Mouse (Mus musculus) ES-E14 (cell line): ENCODE measurements around the gene Ap2b1. TPM values are rescaled to one million over a fixed set of nuclear protein-coding genes. Genes with fewer than 3 reads are reported as not detected.
"Not testable (repeated sequence)": the region's sequence is repeated elsewhere in the genome, so short reads cannot be mapped to it uniquely, and the experiment has no call there.

ENCODE experiments used
- DNase-seq: peaks from one replicate; pipeline ENCODE4 v3.0.0-alpha.2; 2013; ENCODE audit warnings: low read depth, low spot score
- H3K27ac ChIP-seq: 2 replicates; pipeline ENCODE4 v1.5.1; 2012; ENCODE audit warnings: low read depth, mild to moderate bottlenecking, low read length, moderate library complexity, mixed read lengths; ENCODE audit not compliant: poor library complexity, insufficient read depth, severe bottlenecking
- H3K36me3 ChIP-seq: 2 replicates; pipeline ENCODE4 v1.6.1; 2012; ENCODE audit warnings: mild to moderate bottlenecking, low read length, moderate library complexity, mixed read lengths; ENCODE audit not compliant: control insufficient read depth, poor library complexity, insufficient read depth, severe bottlenecking
- H3K4me1 ChIP-seq, 2 experiments: fragments of 150-350 bp in 1 of 2; sonication (generic) in 1 of 2; 2 replicates each; pipeline ENCODE4 v1.6.1; 2012; ENCODE audit warnings: low read length in 2 of 2, mild to moderate bottlenecking in 1 of 2, mixed read lengths in 1 of 2; ENCODE audit not compliant: control insufficient read depth in 2 of 2, insufficient read depth in 2 of 2, poor library complexity in 1 of 2
- H3K4me3 ChIP-seq, 2 experiments: fragments of 150-350 bp in 1 of 2; sonication (generic) in 1 of 2; 2 replicates each; pipeline ENCODE4 v1.5.1; 2012; ENCODE audit warnings: low read length in 2 of 2, low read depth in 1 of 2, mild to moderate bottlenecking in 1 of 2, mixed read lengths in 1 of 2; ENCODE audit not compliant: insufficient read depth in 1 of 2, poor library complexity in 1 of 2, severe bottlenecking in 1 of 2
- H3K9ac ChIP-seq: 2 replicates; pipeline ENCODE4 v1.6.1; 2012; ENCODE audit warnings: low read depth, mild to moderate bottlenecking, low read length, mixed read lengths; ENCODE audit not compliant: poor library complexity, insufficient read depth, severe bottlenecking
- H3K9me3 ChIP-seq: fragments of 150-350 bp; sonication (generic); 2 replicates; pipeline ENCODE4 v1.6.1; 2012; ENCODE audit warnings: low read depth, mild to moderate bottlenecking, low read length; ENCODE audit not compliant: control insufficient read depth, insufficient read depth
- CHD2 ChIP-seq: IDR thresholded peaks from 2 replicates; pipeline ENCODE4 v1.6.1; 2014; ENCODE audit warnings: mild to moderate bottlenecking, low read depth, low read length, inconsistent platforms
- HCFC1 ChIP-seq: IDR thresholded peaks from 2 replicates; pipeline ENCODE4 v1.6.1; 2012; ENCODE audit warnings: low read length, inconsistent platforms, borderline replicate concordance; ENCODE audit not compliant: insufficient read depth
- MAFK ChIP-seq: IDR thresholded peaks from 2 replicates; pipeline ENCODE4 v1.6.1; 2014; ENCODE audit warnings: mild to moderate bottlenecking, low read depth, low read length, inconsistent platforms; ENCODE audit not compliant: insufficient read depth
- ZC3H11A ChIP-seq: IDR thresholded peaks from 2 replicates; pipeline ENCODE4 v1.6.1; 2012; ENCODE audit warnings: low read depth, mild to moderate bottlenecking, inconsistent platforms, low read length, borderline replicate concordance
- ZNF384 ChIP-seq: IDR thresholded peaks from 2 replicates; pipeline ENCODE4 v1.6.1; 2012; ENCODE audit warnings: low read depth, low read length, inconsistent platforms
- in situ Hi-C, 2 experiments: fragments of 600-800 bp; cut with MboI; formaldehyde crosslinking; loops; one replicate each; pipeline ENCODE4 v1.15.1; 2025; ENCODE audit warnings: low sequenced_read_pairs in 2 of 2, inconsistent platforms in 1 of 2; ENCODE audit not compliant: unreplicated experiment in 2 of 2
- total RNA-seq: library from RNA; depleted of rRNA; stranded (reverse); fragments of 300-350 nt; gene quantifications from 2 replicates; pipeline ENCODE4 v1.2.3, GENCODE M21; 2012

Gene Ap2b1
- total RNA-seq, 1 experiment, result 58.5 TPM

DNA sequence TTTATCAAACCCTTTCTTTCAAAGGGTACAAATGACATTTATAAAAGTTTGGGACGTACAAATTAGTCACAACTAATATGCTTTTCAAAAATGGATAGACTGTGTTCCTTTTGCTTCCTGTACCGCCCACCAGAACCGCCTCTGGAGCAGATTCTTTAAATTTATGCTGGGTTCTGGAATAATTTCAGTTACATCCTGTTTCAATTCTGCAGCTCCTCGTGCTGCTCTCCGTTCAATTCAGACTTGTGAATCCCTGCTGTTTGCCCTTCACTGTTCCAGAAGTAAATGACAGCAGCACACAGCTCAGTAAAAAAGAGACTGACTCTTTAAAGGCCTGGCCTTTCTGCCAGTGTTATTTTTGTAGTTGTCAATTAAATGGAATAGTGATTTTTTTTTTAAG lies 13.6 kb downstream of the Ap2b1 start:
- Histone ChIP-seq H3K9me3 (no peaks in the 10 kb centered on the region), H3K27ac (no peak overlapping the region), H3K9ac (no peak overlapping the region), H3K36me3 (peaks cover 3% of the 10 kb centered on the region), H3K4me1 (peaks cover 0 to 2% of the 10 kb centered on the region in 2 experiments; a peak in 1 of 4 replicates), H3K4me3 (no peak overlapping the region)
- no peak for DNase-seq
- in situ Hi-C loops, result no loop called here
- TF ChIP-seq HCFC1, result no peak
- no peak for TF ChIP-seq CHD2
- TF ChIP-seq MAFK, result no peak
- TF ChIP-seq ZC3H11A, result no peak
- no peak for TF ChIP-seq ZNF384

DNA sequence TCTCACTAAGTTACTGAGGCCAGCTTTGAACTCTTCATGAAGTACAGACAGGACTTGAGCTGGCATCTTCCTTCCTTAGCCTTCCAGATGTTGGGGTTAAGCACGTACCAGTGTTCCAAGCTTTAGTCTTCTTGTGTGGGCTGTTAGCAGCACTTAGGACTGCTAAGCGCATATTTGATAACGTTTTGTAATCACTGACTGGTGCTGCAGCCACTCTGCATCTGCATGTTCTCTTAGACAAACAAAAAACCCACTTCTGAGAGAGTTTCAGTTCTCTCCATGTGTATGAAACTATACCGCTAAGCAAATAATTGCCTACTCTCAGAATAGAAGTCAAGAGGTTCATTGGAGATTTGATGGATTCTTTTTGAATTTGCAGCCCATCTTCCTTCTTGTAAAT lies 20.2 kb downstream of the Ap2b1 start:
- no peak overlapping the region for H3K9ac ChIP-seq
- H3K4me3 ChIP-seq, result no peak overlapping the region
- in situ Hi-C loops, result no loop called here
- H3K27ac ChIP-seq, result no peak overlapping the region
- no peak for DNase-seq
- TF ChIP-seq ZC3H11A (no peak), ZNF384 (no peak), HCFC1 (no peak), CHD2 (no peak), MAFK (no peak)
- H3K4me1 ChIP-seq, result no peaks in the 10 kb centered on the region
- H3K9me3 ChIP-seq, result no peaks in the 10 kb centered on the region; the same call in 1 of the 2 replicates
- peaks cover 10% of the 10 kb centered on the region for H3K36me3 ChIP-seq

DNA sequence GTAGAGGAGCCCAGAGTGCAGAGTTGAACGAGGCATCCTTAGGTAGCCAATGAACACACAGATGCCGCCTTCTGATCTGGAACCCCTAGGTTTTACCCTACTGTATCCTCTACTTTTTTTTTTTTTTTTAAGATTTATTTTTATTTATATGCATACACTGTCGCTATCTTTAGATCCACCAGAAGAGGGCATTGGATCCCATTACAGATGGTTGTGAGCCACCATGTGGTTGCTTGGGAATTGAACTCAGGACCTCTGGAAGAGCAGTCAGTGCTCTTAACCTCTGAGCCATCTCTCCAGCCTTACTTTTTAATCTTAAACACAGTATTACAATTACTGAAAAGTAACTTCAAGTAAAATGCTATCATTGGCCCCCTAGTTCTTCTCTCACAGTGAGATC lies 27.9 kb downstream of the Ap2b1 start:
- H3K27ac ChIP-seq, DNase-seq, H3K4me1 ChIP-seq, H3K36me3 ChIP-seq, H3K9me3 ChIP-seq, H3K9ac ChIP-seq, H3K4me3 ChIP-seq: not testable (repeated sequence)
- in situ Hi-C loops, result loop anchor here (5.0 to 10.0 kb wide), 2 partner anchors 96 to 98 kb away; partner anchors contain the start of gene Gas2l2 (in 1 of the 2)

DNA sequence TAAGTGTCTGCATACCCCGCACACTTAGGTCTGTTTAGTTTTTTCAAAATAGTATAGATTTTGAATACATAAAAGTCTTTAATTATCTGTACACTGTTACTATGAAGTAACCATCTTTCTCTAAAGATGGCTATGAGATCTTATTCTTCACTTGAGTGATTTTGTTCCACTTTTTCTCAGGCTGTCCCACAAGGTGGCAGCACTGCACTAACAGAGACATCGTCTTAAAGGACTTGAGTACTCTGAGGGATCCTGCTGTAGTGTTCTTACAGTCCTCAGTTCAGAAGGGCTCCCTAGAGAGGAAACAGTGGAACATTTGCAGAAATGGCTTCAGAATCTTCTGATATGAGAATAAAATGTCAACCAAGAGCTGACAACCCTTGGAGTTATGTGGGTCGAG lies 28.6 kb downstream of the Ap2b1 start:
- no peak overlapping the region for H3K9ac ChIP-seq
- in situ Hi-C loops, result loop anchor here (5.0 to 10.0 kb wide), 2 partner anchors 95 to 97 kb away; partner anchors contain the start of gene Gas2l2 (in 1 of the 2)
- H3K4me1 ChIP-seq, result no peaks in the 10 kb centered on the region
- TF ChIP-seq CHD2 (no peak), ZC3H11A (no peak), ZNF384 (no peak), HCFC1 (no peak), MAFK (no peak)
- H3K4me3 ChIP-seq, result no peak overlapping the region
- H3K36me3 ChIP-seq, result peaks cover 2% of the 10 kb centered on the region
- H3K27ac ChIP-seq, result no peak overlapping the region
- H3K9me3 ChIP-seq, result no peaks in the 10 kb centered on the region; the same call in 1 of the 2 replicates
- DNase-seq, result peak; percentile 62

DNA sequence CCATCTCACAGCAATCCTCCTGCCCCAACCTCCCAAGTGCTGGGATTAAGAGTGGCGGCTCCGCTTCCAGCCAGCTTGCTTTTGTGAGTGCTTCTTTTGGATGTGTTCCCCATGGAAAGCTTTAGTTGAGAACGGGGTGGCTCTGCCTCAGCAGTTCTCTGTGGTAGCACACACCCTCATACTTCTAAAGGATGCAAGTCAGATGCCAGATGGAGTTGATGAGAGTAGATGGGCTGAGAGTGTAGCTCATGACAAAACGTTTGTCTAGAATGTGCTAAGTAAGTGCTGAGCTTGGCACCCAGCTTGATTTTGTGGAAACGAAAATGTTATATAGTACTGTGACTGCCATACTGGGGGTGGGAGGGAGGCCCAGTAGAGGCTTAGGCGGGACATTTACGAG lies 37.0 kb downstream of the Ap2b1 start:
- Histone ChIP-seq H3K36me3 (peaks cover 12% of the 10 kb centered on the region), H3K9ac (no peak overlapping the region), H3K27ac (no peak overlapping the region), H3K9me3 (no peaks in the 10 kb centered on the region), H3K4me1 (no peaks in the 10 kb centered on the region; a peak in 1 of 4 replicates), H3K4me3 (no peak overlapping the region)
- TF ChIP-seq HCFC1 (no peak), ZC3H11A (no peak), ZNF384 (no peak), CHD2 (no peak), MAFK (no peak)
- in situ Hi-C loops, result no loop called here
- no peak for DNase-seq
